Mouse (Mus musculus) small intestine, adult 2 months (tissue): ENCODE measurements around the gene Gcsh. TPM values are rescaled to one million over a fixed set of nuclear protein-coding genes. Genes with fewer than 3 reads are reported as not detected.

ENCODE experiments used
- H3K27ac ChIP-seq: fragments of 200-500 bp; 2 replicates; pipeline ENCODE4 v1.5.1; 2012; ENCODE audit warnings: low read depth, low read length, control low read depth, inconsistent platforms; ENCODE audit not compliant: insufficient read depth
- H3K27me3 ChIP-seq: fragments of 200-500 bp; 2 replicates; pipeline ENCODE4 v1.6.1; 2012; ENCODE audit warnings: mild to moderate bottlenecking, moderate library complexity, low read length, inconsistent platforms; ENCODE audit not compliant: control insufficient read depth, insufficient read depth
- H3K36me3 ChIP-seq: fragments of 200-500 bp; 2 replicates; pipeline ENCODE4 v1.6.1; 2012; ENCODE audit warnings: mild to moderate bottlenecking, low read length, control low read depth, inconsistent platforms; ENCODE audit not compliant: control insufficient read depth, insufficient read depth
- H3K4me1 ChIP-seq: fragments of 200-500 bp; 2 replicates; pipeline ENCODE4 v1.6.1; 2012; ENCODE audit warnings: low read length, inconsistent platforms, mixed read lengths; ENCODE audit not compliant: control insufficient read depth, insufficient read depth, insufficient read length
- H3K4me3 ChIP-seq: fragments of 200-500 bp; 2 replicates; pipeline ENCODE4 v1.5.1; 2012; ENCODE audit warnings: low read depth, mild to moderate bottlenecking, control low read depth, inconsistent platforms, low read length, moderate library complexity
- CTCF ChIP-seq: fragments of 200-500 bp; IDR thresholded peaks from 2 replicates; pipeline ENCODE4 v1.5.1; 2012; ENCODE audit warnings: low read depth, mild to moderate bottlenecking, control low read depth, inconsistent platforms, low read length, moderate library complexity, mixed read lengths; ENCODE audit not compliant: insufficient replicate concordance, insufficient read length; ENCODE audit errors: extremely low read depth
- POLR2A ChIP-seq: fragments of 200-500 bp; IDR thresholded peaks from 2 replicates; pipeline ENCODE4 v1.6.1; 2012; ENCODE audit warnings: low read depth, mild to moderate bottlenecking, control low read depth, inconsistent platforms, low read length, moderate library complexity
- WGBS: fragments of 180-500 bp; shearing (Covaris S2); methylation state at CpG from one replicate; pipeline ENCODE4 v1.1.7; 2018; 5-methylcytosine and 5-hydroxymethylcytosine counted together
- polyA plus RNA-seq: library from polyadenylated mRNA; depleted of rRNA; stranded (reverse); fragments of >200 nt; gene quantifications from 2 replicates; pipeline ENCODE4 v1.2.3, GENCODE M21; 2012

Gene Gcsh
- polyA plus RNA-seq, 1 experiment: 14.6 TPM

- no peaks in the 10 kb centered on the region for H3K36me3 ChIP-seq
- no peaks in the 10 kb centered on the region for H3K4me1 ChIP-seq
- H3K4me3 ChIP-seq: no peak overlapping the region
- no peak for TF ChIP-seq POLR2A
- no peak for TF ChIP-seq CTCF
- WGBS: 86% methylated on average over 5 of the region's 5 CpGs
- no peaks in the 10 kb centered on the region for H3K27me3 ChIP-seq
- no peak overlapping the region for H3K27ac ChIP-seq
Observed at GRCm38 (mm10) chr8:117027601-117028000, 34.3 kb upstream of the Gcsh start.

DNA sequence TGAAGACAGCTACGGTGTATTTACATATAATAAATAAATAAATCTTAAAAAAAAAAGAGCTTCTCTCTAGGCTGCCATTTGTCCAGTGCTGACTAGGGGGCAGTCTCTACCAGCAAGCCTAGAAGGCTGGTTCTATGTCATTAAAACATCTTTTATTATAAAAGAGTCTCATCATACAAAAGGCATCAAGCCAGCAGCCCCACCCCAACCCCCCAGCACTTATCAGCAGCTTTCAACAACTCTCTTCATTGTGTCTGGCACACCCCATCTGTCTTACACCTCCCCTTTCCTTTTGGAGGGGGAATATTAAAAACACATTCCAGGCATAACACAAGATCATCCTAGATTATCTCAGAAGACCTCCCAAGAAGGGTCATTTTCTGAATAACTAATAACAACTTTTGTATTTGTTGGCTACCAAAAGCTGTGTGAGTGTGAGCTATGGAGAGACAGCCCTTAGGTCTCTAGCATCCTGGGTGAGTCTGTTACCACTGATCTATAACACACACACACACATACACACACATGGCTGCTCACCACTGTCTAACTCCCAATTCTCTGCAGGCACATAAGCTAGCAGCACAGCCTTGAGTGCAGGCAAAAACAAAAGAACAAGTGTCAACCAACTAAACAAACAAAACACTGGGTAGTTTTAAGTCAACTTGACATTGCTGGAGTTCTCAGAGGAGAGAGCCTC is 29.1 kb upstream of the Gcsh start:
- TF ChIP-seq POLR2A (no peak), CTCF (no peak)
- no peak overlapping the region for H3K27ac ChIP-seq
- WGBS: 27% methylated on average over 1 of the region's 1 CpGs

GRCm38 (mm10) chr8:117019323-117020275 is 26.3 kb upstream of the Gcsh start:
- no peaks in the 10 kb centered on the region for H3K27me3 ChIP-seq
- no peak for TF ChIP-seq CTCF
- no peak for TF ChIP-seq POLR2A
- 74% methylated on average over 18 of the region's 18 CpGs for WGBS
- H3K27ac ChIP-seq: no peak overlapping the region
- no peak overlapping the region for H3K4me3 ChIP-seq
- H3K36me3 ChIP-seq: no peaks in the 10 kb centered on the region
- no peaks in the 10 kb centered on the region for H3K4me1 ChIP-seq

More for the DNA sequence above, 29.1 kb upstream of the Gcsh start:
- Histone ChIP-seq H3K4me1 (no peaks in the 10 kb centered on the region), H3K4me3 (no peak overlapping the region), H3K27me3 (no peaks in the 10 kb centered on the region), H3K36me3 (no peaks in the 10 kb centered on the region)

DNA sequence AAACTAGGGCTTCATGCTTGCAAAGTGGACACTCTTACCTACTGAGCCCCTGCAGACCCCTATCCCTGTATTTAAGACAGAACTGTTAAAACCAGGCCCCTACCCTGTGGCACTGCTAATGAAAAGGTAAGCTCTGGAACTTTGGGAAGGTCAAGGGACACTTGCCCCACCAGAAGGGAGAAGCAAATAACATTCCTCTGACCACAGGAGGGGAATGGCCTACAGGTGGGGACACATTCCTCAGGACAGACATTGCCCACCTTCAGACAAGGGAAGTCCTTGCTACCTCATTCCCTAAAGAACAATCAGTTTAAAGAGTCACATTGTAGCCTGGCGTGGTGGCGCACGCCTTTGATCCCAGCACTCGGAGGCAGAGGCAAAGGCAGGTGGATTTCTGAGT is 24.6 kb upstream of the Gcsh start:
- no peaks in the 10 kb centered on the region for H3K4me1 ChIP-seq
- WGBS: 91% methylated on average over 4 of the region's 4 CpGs
- TF ChIP-seq POLR2A: no peak
- no peak for TF ChIP-seq CTCF

GRCm38 (mm10) chr8:117017006-117017405 is 23.7 kb upstream of the Gcsh start:
- 80% methylated on average over 8 of the region's 8 CpGs for WGBS
- Histone ChIP-seq H3K27me3 (no peaks in the 10 kb centered on the region), H3K36me3 (no peaks in the 10 kb centered on the region), H3K27ac (no peak overlapping the region), H3K4me1 (no peaks in the 10 kb centered on the region), H3K4me3 (no peak overlapping the region)
- TF ChIP-seq POLR2A: no peak
- no peak for TF ChIP-seq CTCF

More for the DNA sequence above, 24.6 kb upstream of the Gcsh start:
- Histone ChIP-seq H3K4me3 (no peak overlapping the region), H3K27ac (no peak overlapping the region), H3K36me3 (no peaks in the 10 kb centered on the region), H3K27me3 (no peaks in the 10 kb centered on the region)

DNA sequence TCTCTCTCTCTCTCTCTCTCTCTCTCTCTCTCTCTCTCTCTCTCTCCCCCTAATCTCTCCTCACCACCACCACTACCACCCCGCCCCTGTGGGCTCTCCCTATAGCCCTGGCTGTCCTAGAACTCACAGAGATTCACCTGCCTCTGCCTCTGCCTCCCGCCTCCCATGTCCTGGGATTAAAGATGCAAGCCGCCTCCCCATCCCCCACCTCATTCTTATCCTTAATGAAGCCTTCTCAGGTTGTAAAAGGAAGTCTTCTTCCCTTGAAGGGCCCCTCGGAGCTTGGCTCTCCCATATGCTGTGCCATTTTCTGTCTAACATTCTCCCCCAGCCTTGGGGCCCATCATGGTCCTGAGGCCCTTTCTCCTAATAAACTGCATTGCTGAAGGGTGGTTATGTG is 22.3 kb upstream of the Gcsh start:
- no peaks in the 10 kb centered on the region for H3K27me3 ChIP-seq
- 66% methylated on average over 4 of the region's 4 CpGs for WGBS
- no peaks in the 10 kb centered on the region for H3K4me1 ChIP-seq
- no peak overlapping the region for H3K27ac ChIP-seq
- no peaks in the 10 kb centered on the region for H3K36me3 ChIP-seq
- TF ChIP-seq CTCF (no peak), POLR2A (no peak)
- H3K4me3 ChIP-seq: no peak overlapping the region

DNA sequence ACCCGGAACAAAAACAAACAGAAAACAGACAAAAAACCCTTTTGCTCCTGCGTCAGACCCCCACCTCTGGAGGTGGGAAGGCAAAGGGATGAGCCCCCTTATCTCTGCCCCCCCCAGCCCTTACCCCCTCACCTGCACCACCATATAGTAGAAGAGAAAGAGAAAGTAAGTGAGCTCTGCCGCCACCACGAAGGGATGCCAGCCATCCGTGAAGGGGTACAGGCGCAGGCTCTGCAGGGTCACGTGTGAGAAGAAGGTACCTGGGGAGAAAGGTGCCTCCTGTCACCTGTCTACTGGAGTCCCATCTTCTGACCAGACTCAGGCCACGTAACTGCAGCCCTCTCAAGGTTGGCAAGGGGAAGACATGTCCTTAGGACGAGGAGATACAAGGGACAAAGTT is 18.0 kb upstream of the Gcsh start:
- TF ChIP-seq CTCF (no peak), POLR2A (no peak)
- Histone ChIP-seq H3K27me3 (no peaks in the 10 kb centered on the region), H3K27ac (no peak overlapping the region), H3K4me3 (no peak overlapping the region), H3K4me1 (no peaks in the 10 kb centered on the region), H3K36me3 (no peaks in the 10 kb centered on the region)
- WGBS: 76% methylated on average over 9 of the region's 9 CpGs
